Mouse (Mus musculus) CH12.LX (cell line): ENCODE measurements at regions not wholly inside any gene's neighbourhood (a gene's known extent, or its start where the extent isn't known, plus 50 kb on each side); places are given as distances from the start of the nearest gene placed in this dataset.

ENCODE experiments used
- DNase-seq: peaks from one replicate; pipeline ENCODE4 v3.0.0-alpha.2; 2013; ENCODE audit errors: extremely low read depth
- H3K27ac ChIP-seq: 2 replicates; pipeline ENCODE4 v1.5.1; 2012; ENCODE audit warnings: low read depth, mild to moderate bottlenecking, control low read depth, moderate library complexity; ENCODE audit not compliant: insufficient read depth
- H3K27me3 ChIP-seq: replicated peaks from 2 replicates; pipeline ENCODE3; 2012; ENCODE audit warnings: inconsistent platforms
- H3K36me3 ChIP-seq, 2 experiments: replicated peaks in 1 of 2; 2 replicates each; pipeline versions ENCODE3 to v1.6.1; 2012; ENCODE audit warnings: inconsistent platforms in 1 of 2, low read length in 1 of 2, mild to moderate bottlenecking in 1 of 2, mixed read lengths in 1 of 2, moderate library complexity in 1 of 2; ENCODE audit not compliant: control insufficient read depth in 1 of 2, insufficient read depth in 1 of 2
- H3K4me1 ChIP-seq, 2 experiments: 2 replicates each; pipeline ENCODE4 v1.6.1; 2012; ENCODE audit warnings: inconsistent platforms in 1 of 2, moderate library complexity in 1 of 2; ENCODE audit not compliant: insufficient read depth in 2 of 2, control insufficient read depth in 1 of 2
- H3K4me2 ChIP-seq: 2 replicates; pipeline ENCODE4 v1.6.1; 2012; ENCODE audit warnings: low read depth, mild to moderate bottlenecking, control low read depth; ENCODE audit not compliant: poor library complexity, insufficient read depth, severe bottlenecking
- H3K4me3 ChIP-seq, 3 experiments: fragments of 150-350 bp in 1 of 3; sonication (generic) in 1 of 3; replicated peaks in 1 of 3; 2 replicates each; pipeline versions ENCODE3 to v1.5.1; 2011 to 2012; ENCODE audit warnings: low read depth in 2 of 3, low read length in 2 of 3, mild to moderate bottlenecking in 2 of 3, moderate library complexity in 2 of 3, control low read depth in 1 of 3, improper control_type of control experiment in 1 of 3, inconsistent platforms in 1 of 3, mixed read lengths in 1 of 3; ENCODE audit not compliant: poor library complexity in 1 of 3
- H3K79me2 ChIP-seq: replicated peaks from 2 replicates; pipeline ENCODE4 v1.6.1; 2012; ENCODE audit warnings: mild to moderate bottlenecking, moderate library complexity; ENCODE audit not compliant: control insufficient read depth, poor library complexity, insufficient read depth, severe bottlenecking; ENCODE audit errors: extremely low read depth
- H3K9ac ChIP-seq: 2 replicates; pipeline ENCODE4 v1.6.1; 2012; ENCODE audit warnings: low read depth, mild to moderate bottlenecking, control low read depth, moderate library complexity; ENCODE audit not compliant: insufficient read depth
- H3K9me3 ChIP-seq: replicated peaks from 2 replicates; pipeline ENCODE3; 2012; ENCODE audit warnings: low read length, inconsistent platforms, mixed read lengths
- CHD1 ChIP-seq: IDR thresholded peaks from 2 replicates; pipeline ENCODE4 v1.6.1; 2012; ENCODE audit warnings: low read depth, low read length, improper control_type of control experiment, inconsistent platforms
- ELF1 ChIP-seq: IDR thresholded peaks from 2 replicates; pipeline ENCODE4 v1.6.1; 2014; ENCODE audit warnings: low read depth, mild to moderate bottlenecking, inconsistent platforms, low read length, improper control_type of control experiment
- EP300 ChIP-seq: IDR thresholded peaks from 2 replicates; pipeline ENCODE4 v1.6.1; 2011; ENCODE audit warnings: low read length, improper control_type of control experiment
- JUN ChIP-seq: IDR thresholded peaks from 2 replicates; pipeline ENCODE4 v1.6.1; 2011; ENCODE audit warnings: low read depth, mild to moderate bottlenecking, low read length, improper control_type of control experiment, moderate library complexity; ENCODE audit not compliant: insufficient read depth
- JUND ChIP-seq: conservative IDR thresholded peaks from 2 replicates; pipeline ENCODE4 v1.6.1; 2011; ENCODE audit warnings: low read depth, low read length, improper control_type of control experiment
- MXI1 ChIP-seq: IDR thresholded peaks from 2 replicates; pipeline ENCODE4 v1.6.1; 2011; ENCODE audit warnings: mild to moderate bottlenecking, low read depth, low read length, improper control_type of control experiment
- MYC ChIP-seq: IDR thresholded peaks from 2 replicates; pipeline ENCODE4 v1.6.1; 2011; ENCODE audit warnings: low read depth, mild to moderate bottlenecking, improper control_type of control experiment, low read length
- PAX5 ChIP-seq: IDR thresholded peaks from 2 replicates; pipeline ENCODE4 v1.6.1; 2012; ENCODE audit warnings: low read length, inconsistent platforms, mixed read lengths
- POLR2A ChIP-seq: IDR thresholded peaks from 2 replicates; pipeline ENCODE4 v1.6.1; 2011; ENCODE audit warnings: low read depth, mild to moderate bottlenecking, improper control_type of control experiment, low read length
- RAD21 ChIP-seq: IDR thresholded peaks from 2 replicates; pipeline ENCODE4 v1.6.1; 2011; ENCODE audit warnings: low read depth, mild to moderate bottlenecking, low read length, improper control_type of control experiment, moderate library complexity
- SIN3A ChIP-seq: IDR thresholded peaks from 2 replicates; pipeline ENCODE4 v1.6.1; 2012; ENCODE audit warnings: low read length, improper control_type of control experiment, inconsistent platforms
- TBP ChIP-seq: conservative IDR thresholded peaks from 2 replicates; pipeline ENCODE4 v1.6.1; 2011; ENCODE audit warnings: low read depth, low read length, improper control_type of control experiment
- TCF12 ChIP-seq: IDR thresholded peaks from 2 replicates; pipeline ENCODE4 v1.6.1; 2014; ENCODE audit warnings: low read depth, mild to moderate bottlenecking, inconsistent platforms, low read length, improper control_type of control experiment
- USF2 ChIP-seq: conservative IDR thresholded peaks from 2 replicates; pipeline ENCODE4 v1.6.1; 2011; ENCODE audit warnings: low read depth, low read length, improper control_type of control experiment
- ZC3H11A ChIP-seq: IDR thresholded peaks from 2 replicates; pipeline ENCODE4 v1.6.1; 2012; ENCODE audit warnings: low read depth, mild to moderate bottlenecking, inconsistent platforms, low read length, improper control_type of control experiment
- ZKSCAN1 ChIP-seq: IDR thresholded peaks from 2 replicates; pipeline ENCODE4 v1.6.1; 2012; ENCODE audit warnings: low read depth, inconsistent platforms, low read length, improper control_type of control experiment, borderline replicate concordance
- ZNF384 ChIP-seq: IDR thresholded peaks from 2 replicates; pipeline ENCODE4 v1.6.1; 2012; ENCODE audit warnings: low read depth, low read length, improper control_type of control experiment, inconsistent platforms
- dilution Hi-C: fragments of 300-500 bp; cut with MboI; formaldehyde crosslinking; loops from 2 replicates; pipeline ENCODE4 v1.14.3; 2020; ENCODE audit warnings: low sequenced_read_pairs; ENCODE audit not compliant: extremely low pct_unique_long_range_greater_than_20kb, extremely low pct_ligation_motif_present
- in situ Hi-C: fragments of 300-500 bp; cut with MboI; formaldehyde crosslinking; loops from 3 replicates; pipeline ENCODE4 v1.14.3; 2019; ENCODE audit warnings: low sequenced_read_pairs, low pct_ligation_motif_present, low pct_unique_long_range_greater_than_20kb, mixed read lengths

- Histone ChIP-seq H3K9ac (no peak overlapping the region), H3K79me2 (no peaks in the 10 kb centered on the region), H3K36me3 (no peaks in the 10 kb centered on the region), H3K4me3 (no peak overlapping the region), H3K4me1 (no peaks in the 10 kb centered on the region), H3K4me2 (no peak overlapping the region), H3K27me3 (no peaks in the 10 kb centered on the region), H3K27ac (no peak overlapping the region), H3K9me3 (peaks cover 59% of the 10 kb centered on the region)
- in situ Hi-C loops = no loop called here
- TF ChIP-seq ELF1 (no peak), USF2 (no peak), MYC (no peak), RAD21 (no peak), JUN (no peak), POLR2A (no peak), CHD1 (no peak), TBP (no peak)
- DNase-seq = no peak
- dilution Hi-C loops = no loop called here
Measured at GRCm38 (mm10) chr10:126070984-126071713, 105.2 kb downstream of the Lrig3 start.

DNA sequence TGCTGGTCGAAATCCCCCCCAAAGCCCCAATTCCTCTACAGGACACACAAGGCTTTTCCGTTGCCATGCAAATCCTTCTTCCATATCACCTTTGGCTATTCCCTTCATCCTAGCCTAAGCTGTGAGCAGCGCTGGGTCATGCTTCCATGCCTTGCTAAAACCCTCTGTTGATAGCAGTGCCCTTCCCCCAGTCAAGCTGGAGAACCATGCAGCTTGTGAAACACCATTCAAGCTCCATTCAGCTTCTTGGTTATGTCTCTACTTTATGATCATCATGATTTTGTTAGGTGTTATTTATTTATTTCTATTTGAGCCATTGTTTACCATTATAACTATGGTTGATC is 105.7 kb downstream of the Lrig3 start:
- TF ChIP-seq JUND = no peak
- TF ChIP-seq MXI1 = no peak
- no peak for TF ChIP-seq ELF1
- no peak for TF ChIP-seq PAX5
- no peak for TF ChIP-seq SIN3A
- no peak for TF ChIP-seq ZKSCAN1
- no peak for TF ChIP-seq MYC
- no peak for TF ChIP-seq TCF12
- TF ChIP-seq EP300 = no peak
- TF ChIP-seq ZNF384 = no peak
- no peak for TF ChIP-seq ZC3H11A
- TF ChIP-seq USF2 = no peak
- TF ChIP-seq JUN = no peak
- TF ChIP-seq, all 38 proteins: peak for 0
- dilution Hi-C loops (no loop called here), in situ Hi-C loops (no loop called here)
- Histone ChIP-seq H3K79me2 (no peaks in the 10 kb centered on the region), H3K9ac (no peak overlapping the region), H3K27me3 (no peaks in the 10 kb centered on the region), H3K9me3 (peaks cover 56% of the 10 kb centered on the region), H3K36me3 (no peaks in the 10 kb centered on the region), H3K4me3 (no peak overlapping the region), H3K4me2 (no peak overlapping the region), H3K27ac (no peak overlapping the region), H3K4me1 (no peaks in the 10 kb centered on the region)
- no peak for DNase-seq
